Mouse (Mus musculus) neural tube, embryonic 14.5 days (tissue): Measurements from ENCODE around the gene Cpne6. TPM values are rescaled to one million over a fixed set of nuclear protein-coding genes. Genes with fewer than 3 reads are reported as not detected.

ENCODE experiments used
- ATAC-seq: fragments of 200-750 bp; cut with Nextera tagmentation; 2 replicates; pipeline ENCODE4 v1.8.0; 2017; ENCODE audit warnings: low read depth, mild to moderate bottlenecking, moderate TSS enrichment, moderate library complexity
- H3K27ac ChIP-seq: fragments of 300-500 bp; sonication (generic); 2 replicates; pipeline ENCODE4 v1.5.1; 2014; ENCODE audit warnings: low read depth, mild to moderate bottlenecking, control low read depth, low read length, moderate library complexity, mixed read lengths
- H3K27me3 ChIP-seq: fragments of 300-500 bp; sonication (generic); 2 replicates; pipeline ENCODE4 v1.6.1; 2014; ENCODE audit warnings: low read length; ENCODE audit not compliant: control insufficient read depth, insufficient read depth
- H3K36me3 ChIP-seq: fragments of 300-500 bp; sonication (generic); 2 replicates; pipeline ENCODE4 v1.6.1; 2014; ENCODE audit warnings: low read length, mixed read lengths; ENCODE audit not compliant: control insufficient read depth, insufficient read depth
- H3K4me1 ChIP-seq: fragments of 300-500 bp; sonication (generic); 2 replicates; pipeline ENCODE4 v1.6.1; 2014; ENCODE audit warnings: low read length; ENCODE audit not compliant: control insufficient read depth, insufficient read depth
- H3K4me2 ChIP-seq: fragments of 300-500 bp; sonication (generic); 2 replicates; pipeline ENCODE4 v1.6.1; 2014; ENCODE audit warnings: mild to moderate bottlenecking, low read depth, low read length, control low read depth
- H3K4me3 ChIP-seq: fragments of 300-500 bp; sonication (generic); 2 replicates; pipeline ENCODE4 v1.5.1; 2014; ENCODE audit warnings: low read depth, low read length, control low read depth, mixed read lengths
- H3K9ac ChIP-seq: fragments of 300-500 bp; sonication (generic); replicated peaks from 2 replicates; pipeline ENCODE4 v1.6.1; 2014; ENCODE audit warnings: low read depth, mild to moderate bottlenecking, control low read depth, low read length, mixed read lengths
- H3K9me3 ChIP-seq: fragments of 300-500 bp; sonication (generic); 2 replicates; pipeline ENCODE4 v1.6.1; 2016; ENCODE audit warnings: low read length; ENCODE audit not compliant: control insufficient read depth
- WGBS: fragments of 180-500 bp; shearing (Covaris S2); extraction: QIAGEN DNeasy Blood & Tissue Kit; methylation state at CpG from one replicate; pipeline ENCODE4 v1.1.7; 2014; 5-methylcytosine and 5-hydroxymethylcytosine counted together
- polyA plus RNA-seq: library from polyadenylated mRNA; unstranded; fragments of >200 nt; fragmentation: Nextera tagmentation; extraction: Ambion mirVana; gene quantifications from 2 replicates; pipeline ENCODE4 v1.2.1, GENCODE M21; 2014

Gene Cpne6
- polyA plus RNA-seq, 1 experiment from 2014 or later, result 13.3 TPM

GRCm38 (mm10) chr14:55492103-55492502 lies 18.1 kb upstream of the Cpne6 start:
- ATAC-seq, result no peak

GRCm38 (mm10) chr14:55495509-55496240 lies 14.6 kb upstream of the Cpne6 start:
- 76% methylated on average over 19 of the region's 20 CpGs for WGBS
- Histone ChIP-seq H3K4me3 (no peak overlapping the region), H3K9me3 (no peaks in the 10 kb centered on the region), H3K27ac (no peak overlapping the region), H3K36me3 (peaks cover 28% of the 10 kb centered on the region), H3K9ac (no peak overlapping the region), H3K4me2 (no peak overlapping the region), H3K4me1 (peaks cover 3% of the 10 kb centered on the region; the same call in 1 of the 2 replicates), H3K27me3 (no peaks in the 10 kb centered on the region)
- no peak for ATAC-seq

More at GRCm38 (mm10) chr14:55492103-55492502, 18.1 kb upstream of the Cpne6 start:
- peak overlapping the region; percentile 67 for H3K4me2 ChIP-seq
- peaks cover 3% of the 10 kb centered on the region; the same call in 1 of the 2 replicates for H3K4me1 ChIP-seq
- no peaks in the 10 kb centered on the region for H3K27me3 ChIP-seq
- H3K9ac ChIP-seq, result no peak overlapping the region
- 25% methylated on average over 3 of the region's 3 CpGs for WGBS
- no peaks in the 10 kb centered on the region for H3K9me3 ChIP-seq
- no peak overlapping the region for H3K4me3 ChIP-seq
- H3K27ac ChIP-seq, result no peak overlapping the region
- peaks cover 21% of the 10 kb centered on the region for H3K36me3 ChIP-seq

- no peak overlapping the region for H3K27ac ChIP-seq
- peak; percentile 12; the same call in 1 of the 2 replicates for ATAC-seq
- WGBS, result 77% methylated on average over 16 of the region's 16 CpGs
- no peak overlapping the region for H3K4me3 ChIP-seq
- no peak overlapping the region for H3K4me2 ChIP-seq
- H3K9ac ChIP-seq, result no peak overlapping the region
- no peaks in the 10 kb centered on the region for H3K27me3 ChIP-seq
- H3K9me3 ChIP-seq, result no peaks in the 10 kb centered on the region
- H3K36me3 ChIP-seq, result peaks cover 32% of the 10 kb centered on the region
- no peaks in the 10 kb centered on the region; the same call in 1 of the 2 replicates for H3K4me1 ChIP-seq
Observed at GRCm38 (mm10) chr14:55496761-55497448, 13.3 kb upstream of the Cpne6 start.

GRCm38 (mm10) chr14:55497449-55497821 lies 12.8 kb upstream of the Cpne6 start:
- no peaks in the 10 kb centered on the region; the same call in 1 of the 2 replicates for H3K4me1 ChIP-seq
- no peak overlapping the region for H3K4me3 ChIP-seq
- no peaks in the 10 kb centered on the region for H3K27me3 ChIP-seq
- ATAC-seq, result peak; percentile 60
- no peaks in the 10 kb centered on the region for H3K9me3 ChIP-seq
- WGBS, result 31% methylated on average over 6 of the region's 6 CpGs
- H3K27ac ChIP-seq, result no peak overlapping the region
- H3K36me3 ChIP-seq, result peaks cover 37% of the 10 kb centered on the region
- no peak overlapping the region for H3K4me2 ChIP-seq
- no peak overlapping the region for H3K9ac ChIP-seq

- Histone ChIP-seq H3K4me2 (no peak overlapping the region), H3K4me3 (no peak overlapping the region), H3K9me3 (no peaks in the 10 kb centered on the region), H3K4me1 (no peaks in the 10 kb centered on the region), H3K36me3 (peaks cover 12% of the 10 kb centered on the region), H3K9ac (no peak overlapping the region), H3K27me3 (no peaks in the 10 kb centered on the region), H3K27ac (no peak overlapping the region)
- whole genome bisulfite sequencing, result 89% methylated on average over 9 of the region's 9 CpGs
- no peak for ATAC-seq
Observed at GRCm38 (mm10) chr14:55505612-55506011, 4.6 kb upstream of the Cpne6 start.

DNA sequence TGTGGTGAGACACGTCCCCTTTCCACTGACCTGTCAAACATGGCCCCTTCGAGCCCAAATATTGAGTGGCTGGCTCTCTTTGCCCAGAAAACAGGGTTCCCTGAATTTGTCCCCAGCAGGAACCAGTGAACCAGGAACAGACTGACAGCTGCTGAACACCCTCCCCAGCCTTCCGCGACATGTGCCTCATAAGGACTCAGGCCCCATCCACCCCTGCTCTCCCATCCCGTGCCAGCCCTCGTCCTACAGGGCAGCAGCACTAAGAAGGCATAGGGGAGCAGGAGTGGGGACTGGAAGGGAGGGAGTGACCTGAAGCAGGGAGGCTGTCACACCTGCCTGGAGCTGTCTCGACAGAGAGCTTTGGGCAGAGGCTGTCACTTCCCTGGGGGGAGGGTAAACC lies 2.4 kb upstream of the Cpne6 start:
- Histone ChIP-seq H3K9me3 (no peaks in the 10 kb centered on the region), H3K27me3 (no peaks in the 10 kb centered on the region), H3K4me1 (no peaks in the 10 kb centered on the region), H3K36me3 (no peaks in the 10 kb centered on the region), H3K4me2 (no peak overlapping the region), H3K9ac (no peak overlapping the region), H3K27ac (no peak overlapping the region), H3K4me3 (no peak overlapping the region)
- ATAC-seq, result no peak
- 52% methylated on average over 7 of the region's 7 CpGs for WGBS

DNA sequence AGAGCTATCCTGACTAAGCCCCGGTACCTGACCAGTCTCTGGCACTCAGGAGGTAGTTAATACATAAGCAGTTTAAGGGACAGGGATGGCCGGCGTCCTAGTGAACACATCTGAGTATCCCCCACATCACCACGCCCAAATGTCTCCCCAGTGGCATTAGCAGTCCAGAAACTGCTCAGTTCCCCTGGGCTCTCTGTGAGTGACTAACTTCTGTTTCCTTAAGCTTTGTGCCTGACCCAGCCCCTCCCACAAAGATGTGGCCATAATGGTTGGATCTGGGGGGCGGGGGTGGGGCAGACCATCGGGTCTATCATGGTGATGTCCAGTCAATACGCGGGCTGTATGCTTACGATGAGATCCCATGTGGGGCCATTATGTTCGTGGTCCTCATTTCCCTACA lies 705 bp upstream of the Cpne6 start:
- Histone ChIP-seq H3K27ac (no peak overlapping the region), H3K4me1 (no peaks in the 10 kb centered on the region), H3K4me3 (no peak overlapping the region), H3K27me3 (no peaks in the 10 kb centered on the region), H3K4me2 (no peak overlapping the region), H3K9ac (no peak overlapping the region), H3K36me3 (no peaks in the 10 kb centered on the region), H3K9me3 (no peaks in the 10 kb centered on the region)
- WGBS, result 73% methylated on average over 10 of the region's 10 CpGs
- ATAC-seq, result no peak

GRCm38 (mm10) chr14:55511037-55511436 lies 792 bp downstream of the Cpne6 start:
- H3K4me3 ChIP-seq, result no peak overlapping the region
- no peak overlapping the region for H3K4me2 ChIP-seq
- no peaks in the 10 kb centered on the region for H3K27me3 ChIP-seq
- no peak overlapping the region for H3K27ac ChIP-seq
- H3K9me3 ChIP-seq, result no peaks in the 10 kb centered on the region
- 53% methylated on average over 7 of the region's 7 CpGs for WGBS
- no peak overlapping the region for H3K9ac ChIP-seq
- H3K36me3 ChIP-seq, result no peaks in the 10 kb centered on the region
- no peaks in the 10 kb centered on the region for H3K4me1 ChIP-seq
- ATAC-seq, result peak; percentile 29; the same call in 1 of the 2 replicates

DNA sequence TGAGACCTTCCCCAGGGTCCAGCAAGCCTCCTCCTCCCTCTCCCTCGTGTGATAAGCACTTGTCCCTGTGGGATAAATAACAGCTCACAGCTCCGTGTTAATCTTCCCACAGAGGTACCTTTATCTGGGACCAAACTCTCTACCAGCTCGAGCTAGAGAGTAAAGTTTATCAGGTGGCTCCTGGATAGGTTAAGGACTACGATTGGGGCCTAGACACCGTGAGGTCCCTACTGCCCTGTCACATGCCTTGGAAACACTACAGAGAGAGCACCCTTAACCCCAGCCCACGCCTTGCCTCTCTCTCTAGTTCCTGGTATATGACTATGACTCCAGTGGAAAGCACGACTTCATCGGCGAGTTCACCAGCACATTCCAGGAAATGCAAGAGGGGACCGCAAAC lies 3.7 kb downstream of the Cpne6 start:
- H3K4me1 ChIP-seq, result no peaks in the 10 kb centered on the region
- no peak for ATAC-seq
- H3K27me3 ChIP-seq, result no peaks in the 10 kb centered on the region
- H3K4me3 ChIP-seq, result no peak overlapping the region
- no peak overlapping the region for H3K9ac ChIP-seq
- H3K27ac ChIP-seq, result no peak overlapping the region
- H3K9me3 ChIP-seq, result no peaks in the 10 kb centered on the region
- no peak overlapping the region for H3K4me2 ChIP-seq
- WGBS, result 72% methylated on average over 10 of the region's 10 CpGs
- H3K36me3 ChIP-seq, result no peaks in the 10 kb centered on the region
